Mouse (Mus musculus) CH12.LX (cell line): ENCODE results near the gene Tufm. TPM values are rescaled to one million over a fixed set of nuclear protein-coding genes. Genes with fewer than 3 reads are reported as not detected.

Experiments used
- DNase-seq: peaks from one replicate; pipeline ENCODE4 v3.0.0-alpha.2; 2013; ENCODE audit errors: extremely low read depth
- H3K27ac ChIP-seq: 2 replicates; pipeline ENCODE4 v1.5.1; 2012; ENCODE audit warnings: low read depth, mild to moderate bottlenecking, control low read depth, moderate library complexity; ENCODE audit not compliant: insufficient read depth
- H3K27me3 ChIP-seq: replicated peaks from 2 replicates; pipeline ENCODE3; 2012; ENCODE audit warnings: inconsistent platforms
- H3K36me3 ChIP-seq, 2 experiments: replicated peaks in 1 of 2; 2 replicates each; pipeline versions ENCODE3 to v1.6.1; 2012; ENCODE audit warnings: inconsistent platforms in 1 of 2, low read length in 1 of 2, mild to moderate bottlenecking in 1 of 2, mixed read lengths in 1 of 2, moderate library complexity in 1 of 2; ENCODE audit not compliant: control insufficient read depth in 1 of 2, insufficient read depth in 1 of 2
- H3K4me1 ChIP-seq, 2 experiments: 2 replicates each; pipeline ENCODE4 v1.6.1; 2012; ENCODE audit warnings: inconsistent platforms in 1 of 2, moderate library complexity in 1 of 2; ENCODE audit not compliant: insufficient read depth in 2 of 2, control insufficient read depth in 1 of 2
- H3K4me2 ChIP-seq: 2 replicates; pipeline ENCODE4 v1.6.1; 2012; ENCODE audit warnings: low read depth, mild to moderate bottlenecking, control low read depth; ENCODE audit not compliant: poor library complexity, insufficient read depth, severe bottlenecking
- H3K4me3 ChIP-seq, 3 experiments: fragments of 150-350 bp in 1 of 3; sonication (generic) in 1 of 3; replicated peaks in 1 of 3; 2 replicates each; pipeline versions ENCODE3 to v1.5.1; 2011 to 2012; ENCODE audit warnings: low read depth in 2 of 3, low read length in 2 of 3, mild to moderate bottlenecking in 2 of 3, moderate library complexity in 2 of 3, control low read depth in 1 of 3, improper control_type of control experiment in 1 of 3, inconsistent platforms in 1 of 3, mixed read lengths in 1 of 3; ENCODE audit not compliant: poor library complexity in 1 of 3
- H3K79me2 ChIP-seq: replicated peaks from 2 replicates; pipeline ENCODE4 v1.6.1; 2012; ENCODE audit warnings: mild to moderate bottlenecking, moderate library complexity; ENCODE audit not compliant: control insufficient read depth, poor library complexity, insufficient read depth, severe bottlenecking; ENCODE audit errors: extremely low read depth
- H3K9ac ChIP-seq: 2 replicates; pipeline ENCODE4 v1.6.1; 2012; ENCODE audit warnings: low read depth, mild to moderate bottlenecking, control low read depth, moderate library complexity; ENCODE audit not compliant: insufficient read depth
- H3K9me3 ChIP-seq: replicated peaks from 2 replicates; pipeline ENCODE3; 2012; ENCODE audit warnings: low read length, inconsistent platforms, mixed read lengths
- BHLHE40 ChIP-seq: IDR thresholded peaks from 2 replicates; pipeline ENCODE4 v1.6.1; 2011; ENCODE audit warnings: mild to moderate bottlenecking, low read depth, low read length, improper control_type of control experiment
- CHD2 ChIP-seq: IDR thresholded peaks from 2 replicates; pipeline ENCODE4 v1.6.1; 2011; ENCODE audit warnings: low read length, improper control_type of control experiment
- CTCF ChIP-seq, 2 experiments: IDR thresholded peaks in 1 of 2; conservative IDR thresholded peaks in 1 of 2; 2 replicates each; pipeline ENCODE4 v1.5.1; 2011 to 2012; ENCODE audit warnings: low read depth in 2 of 2, low read length in 2 of 2, improper control_type of control experiment in 1 of 2, inconsistent platforms in 1 of 2, mild to moderate bottlenecking in 1 of 2, moderate library complexity in 1 of 2
- EP300 ChIP-seq: IDR thresholded peaks from 2 replicates; pipeline ENCODE4 v1.6.1; 2011; ENCODE audit warnings: low read length, improper control_type of control experiment
- JUND ChIP-seq: conservative IDR thresholded peaks from 2 replicates; pipeline ENCODE4 v1.6.1; 2011; ENCODE audit warnings: low read depth, low read length, improper control_type of control experiment
- KAT2A ChIP-seq: IDR thresholded peaks from 2 replicates; pipeline ENCODE4 v1.6.1; 2012; ENCODE audit warnings: low read length, improper control_type of control experiment, inconsistent platforms; ENCODE audit not compliant: insufficient replicate concordance
- MAZ ChIP-seq: IDR thresholded peaks from 2 replicates; pipeline ENCODE4 v1.6.1; 2012; ENCODE audit warnings: low read depth, mild to moderate bottlenecking, inconsistent platforms, low read length, improper control_type of control experiment, moderate library complexity
- MEF2A ChIP-seq: IDR thresholded peaks from 2 replicates; pipeline ENCODE4 v1.6.1; 2014; ENCODE audit warnings: low read depth, mild to moderate bottlenecking, inconsistent platforms, low read length, improper control_type of control experiment, borderline replicate concordance
- MYC ChIP-seq: IDR thresholded peaks from 2 replicates; pipeline ENCODE4 v1.6.1; 2011; ENCODE audit warnings: low read depth, mild to moderate bottlenecking, improper control_type of control experiment, low read length
- NELFE ChIP-seq: IDR thresholded peaks from 2 replicates; pipeline ENCODE4 v1.6.1; 2011; ENCODE audit warnings: low read depth, low read length, improper control_type of control experiment
- POLR2A ChIP-seq: IDR thresholded peaks from 2 replicates; pipeline ENCODE4 v1.6.1; 2011; ENCODE audit warnings: low read depth, mild to moderate bottlenecking, improper control_type of control experiment, low read length
- POLR2AphosphoS2 ChIP-seq: IDR thresholded peaks from 2 replicates; pipeline ENCODE4 v1.6.1; 2011; ENCODE audit warnings: low read depth, low read length, improper control_type of control experiment
- SIN3A ChIP-seq: IDR thresholded peaks from 2 replicates; pipeline ENCODE4 v1.6.1; 2012; ENCODE audit warnings: low read length, improper control_type of control experiment, inconsistent platforms
- TCF12 ChIP-seq: IDR thresholded peaks from 2 replicates; pipeline ENCODE4 v1.6.1; 2014; ENCODE audit warnings: low read depth, mild to moderate bottlenecking, inconsistent platforms, low read length, improper control_type of control experiment
- UBTF ChIP-seq: IDR thresholded peaks from 2 replicates; pipeline ENCODE4 v1.6.1; 2012; ENCODE audit warnings: low read depth, mild to moderate bottlenecking, inconsistent platforms, low read length, improper control_type of control experiment, moderate library complexity
- USF2 ChIP-seq: conservative IDR thresholded peaks from 2 replicates; pipeline ENCODE4 v1.6.1; 2011; ENCODE audit warnings: low read depth, low read length, improper control_type of control experiment
- dilution Hi-C: fragments of 300-500 bp; cut with MboI; formaldehyde crosslinking; loops from 2 replicates; pipeline ENCODE4 v1.14.3; 2020; ENCODE audit warnings: low sequenced_read_pairs; ENCODE audit not compliant: extremely low pct_unique_long_range_greater_than_20kb, extremely low pct_ligation_motif_present
- in situ Hi-C: fragments of 300-500 bp; cut with MboI; formaldehyde crosslinking; loops from 3 replicates; pipeline ENCODE4 v1.14.3; 2019; ENCODE audit warnings: low sequenced_read_pairs, low pct_ligation_motif_present, low pct_unique_long_range_greater_than_20kb, mixed read lengths
- polyA plus RNA-seq: library from polyadenylated mRNA; unstranded; fragments of >175 nt; gene quantifications from 2 replicates; pipeline ENCODE4 v1.2.1, GENCODE M21; 2012; ENCODE audit warnings: low read depth; ENCODE audit not compliant: insufficient read length
- total RNA-seq, 2 experiments: library from RNA; depleted of rRNA; stranded (reverse); fragments of 300-350 nt in 1 of 2; fragments of >200 nt in 1 of 2; gene quantifications; 2 replicates each; pipeline ENCODE4 v1.2.3; 2012 to 2014

Tufm gene
- total and polyA plus RNA-seq, 3 experiments = 115 to 219 (median 156) TPM

- Histone ChIP-seq H3K9me3 (no peaks in the 10 kb centered on the region), H3K4me3 (no peak overlapping the region), H3K9ac (no peak overlapping the region), H3K36me3 (peaks cover 23 to 48% of the 10 kb centered on the region in 2 experiments), H3K27ac (no peak overlapping the region), H3K4me2 (no peak overlapping the region), H3K4me1 (peaks cover 6 to 8% of the 10 kb centered on the region in 2 experiments; a peak in 3 of 4 replicates), H3K27me3 (no peaks in the 10 kb centered on the region), H3K79me2 (no peaks in the 10 kb centered on the region)
- no peak for DNase-seq
- in situ Hi-C loops = no loop called here
- no peak for TF ChIP-seq EP300
- dilution Hi-C loops = no loop called here
Observed at GRCm38 (mm10) chr7:126452244-126452643, 34.9 kb upstream of the Tufm start.

DNA sequence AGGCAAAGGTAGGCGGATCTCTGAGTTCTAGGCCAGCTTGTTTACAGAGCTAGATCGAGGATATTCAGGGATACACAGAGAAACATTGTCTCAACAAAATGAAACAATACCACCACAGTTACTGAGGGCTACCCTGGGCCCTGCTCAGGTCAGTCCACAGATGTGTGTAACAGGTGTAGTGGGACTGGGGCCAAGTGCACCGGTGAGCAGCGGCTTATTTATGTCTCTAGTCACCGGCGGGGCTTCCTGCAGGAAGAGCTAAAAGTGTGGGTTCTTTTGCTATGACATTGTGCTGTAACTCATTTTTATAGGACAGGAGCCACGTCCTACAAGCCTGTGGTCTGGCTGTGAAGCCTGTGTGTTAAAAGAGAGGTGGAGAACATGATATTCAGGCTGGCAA is 33.3 kb upstream of the Tufm start:
- H3K79me2 ChIP-seq = no peaks in the 10 kb centered on the region
- no peak overlapping the region for H3K9ac ChIP-seq
- H3K4me1 ChIP-seq = peaks cover 6 to 8% of the 10 kb centered on the region in 2 experiments; a peak in 3 of 4 replicates
- H3K4me3 ChIP-seq = no peak overlapping the region
- H3K9me3 ChIP-seq = no peaks in the 10 kb centered on the region
- in situ Hi-C loops (no loop called here), dilution Hi-C loops (no loop called here)
- H3K36me3 ChIP-seq = peaks cover 7 to 35% of the 10 kb centered on the region in 2 experiments
- TF ChIP-seq NELFE = no peak
- TF ChIP-seq UBTF = no peak
- H3K27ac ChIP-seq = no peak overlapping the region
- no peak overlapping the region for H3K4me2 ChIP-seq
- H3K27me3 ChIP-seq = no peaks in the 10 kb centered on the region
- no peak for DNase-seq

GRCm38 (mm10) chr7:126455242-126455641 is 31.9 kb upstream of the Tufm start:
- no peak for DNase-seq
- Histone ChIP-seq H3K9ac (no peak overlapping the region), H3K4me3 (no peak overlapping the region), H3K9me3 (no peaks in the 10 kb centered on the region), H3K4me2 (no peak overlapping the region), H3K36me3 (peaks cover 0 to 22% of the 10 kb centered on the region in 2 experiments), H3K27ac (no peak overlapping the region), H3K79me2 (no peaks in the 10 kb centered on the region)
- in situ Hi-C loops (no loop called here), dilution Hi-C loops (no loop called here)
- TF ChIP-seq POLR2A (no peak), CTCF (conservative IDR thresholded peaks at IDR 0.05 in 1 of 2, IDR thresholded peaks at IDR 0.05 in 1 of 2; ENCODE audit: low read depth in 2 of 2, low read length in 2 of 2) (no peak), SIN3A (no peak), MEF2A (no peak), POLR2AphosphoS2 (no peak), MYC (no peak), USF2 (no peak), KAT2A (no peak), JUND (no peak), BHLHE40 (no peak), TCF12 (no peak), EP300 (no peak), MAZ (no peak), CHD2 (no peak)
- TF ChIP-seq, all 38 proteins: peak for 0
- H3K27me3 ChIP-seq = no peaks in the 10 kb centered on the region
- H3K4me1 ChIP-seq = peaks cover 8 to 18% of the 10 kb centered on the region in 2 experiments
